Mouse (Mus musculus) brain, embryonic 14.5 days (tissue): ENCODE results near the gene Tcte3.

Experiments used
- CTCF ChIP-seq: fragments of 200-500 bp; IDR thresholded peaks from 2 replicates; pipeline ENCODE4 v1.5.1; 2012; ENCODE audit warnings: inconsistent platforms, mild to moderate bottlenecking, moderate library complexity, borderline replicate concordance; ENCODE audit not compliant: insufficient read depth, insufficient read length; ENCODE audit errors: extremely low read depth
- POLR2A ChIP-seq: fragments of 200-500 bp; IDR thresholded peaks from 2 replicates; pipeline ENCODE4 v1.6.1; 2012; ENCODE audit warnings: mild to moderate bottlenecking, inconsistent platforms, borderline replicate concordance; ENCODE audit not compliant: poor library complexity, insufficient read depth, insufficient read length, severe bottlenecking; ENCODE audit errors: extremely low read depth

DNA sequence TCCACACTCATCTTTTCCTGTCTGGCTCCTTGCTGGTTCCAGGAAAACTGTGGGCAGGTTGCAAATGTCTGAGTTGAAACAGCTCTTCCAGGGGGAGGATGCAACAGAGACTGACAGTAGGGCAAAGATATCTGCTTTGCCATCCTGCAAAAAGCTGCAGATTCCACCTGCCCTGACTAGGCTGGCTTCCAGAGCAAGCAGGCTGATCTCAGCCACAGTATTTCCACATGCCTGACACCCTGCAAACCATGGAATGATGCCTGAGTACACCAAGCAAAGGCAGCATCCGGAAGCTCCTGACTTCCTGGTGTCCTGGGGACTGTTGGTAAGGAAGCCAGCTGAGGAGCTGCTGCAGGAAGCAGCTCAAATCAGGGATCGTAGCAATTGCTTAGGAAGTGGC lies 27.8 kb upstream of the Tcte3 start:
- TF ChIP-seq CTCF (no peak), POLR2A (no peak)
